Mouse (Mus musculus): ENCODE measurements at regions not wholly inside any gene's neighbourhood (a gene's known extent, or its start where the extent isn't known, plus 50 kb on each side); places are given as distances from the start of the nearest gene placed in this dataset.

GRCm38 (mm10) chr12:106191771-106192170, 181.7 kb downstream of the Vrk1 start:
- no peak for DNase-seq

DNA sequence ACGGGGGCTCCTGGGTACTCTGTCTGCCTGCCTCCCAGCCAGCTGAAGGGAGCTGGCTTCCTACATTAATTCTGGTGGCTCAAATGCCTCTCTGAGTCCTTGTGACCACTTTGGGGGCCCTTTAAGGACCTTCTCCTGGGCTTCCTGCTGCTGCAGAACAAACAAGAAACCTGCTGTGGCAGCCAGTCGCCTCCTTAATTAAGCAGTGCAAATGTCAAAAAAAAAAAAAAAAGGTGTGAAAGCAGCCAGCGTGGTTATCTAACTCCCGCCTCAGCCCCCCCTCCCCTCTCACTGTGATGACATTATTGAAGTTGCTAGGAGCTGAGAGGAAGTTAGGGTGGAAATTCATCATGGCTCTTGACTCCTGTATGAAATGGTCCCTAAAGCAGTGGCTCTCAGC, 189.3 kb downstream of the Vrk1 start:
- DNase-seq = no peak

DNA sequence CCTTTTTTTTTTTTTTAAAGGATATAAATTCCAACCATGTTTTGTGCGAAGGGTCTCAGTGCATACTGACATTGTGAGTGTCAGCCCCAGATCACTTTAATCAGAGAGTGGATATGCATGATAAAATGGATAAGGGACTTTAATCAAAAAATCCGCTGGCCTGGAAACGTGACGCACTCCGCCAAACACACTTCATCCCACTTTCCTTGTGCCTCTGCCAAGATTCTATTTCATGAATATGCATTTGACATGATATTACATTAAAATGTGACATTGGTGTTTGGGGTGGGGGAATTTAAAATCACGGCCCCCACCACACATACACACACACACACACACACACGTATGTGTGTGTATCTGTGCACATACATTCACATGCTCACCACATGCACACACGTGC, 193.5 kb downstream of the Vrk1 start:
- no peak for DNase-seq

GRCm38 (mm10) chr12:106210959-106211358, 200.9 kb downstream of the Vrk1 start:
- no peak for DNase-seq

GRCm38 (mm10) chr12:106211488-106211887, 201.5 kb downstream of the Vrk1 start:
- DNase-seq = no peak

DNA sequence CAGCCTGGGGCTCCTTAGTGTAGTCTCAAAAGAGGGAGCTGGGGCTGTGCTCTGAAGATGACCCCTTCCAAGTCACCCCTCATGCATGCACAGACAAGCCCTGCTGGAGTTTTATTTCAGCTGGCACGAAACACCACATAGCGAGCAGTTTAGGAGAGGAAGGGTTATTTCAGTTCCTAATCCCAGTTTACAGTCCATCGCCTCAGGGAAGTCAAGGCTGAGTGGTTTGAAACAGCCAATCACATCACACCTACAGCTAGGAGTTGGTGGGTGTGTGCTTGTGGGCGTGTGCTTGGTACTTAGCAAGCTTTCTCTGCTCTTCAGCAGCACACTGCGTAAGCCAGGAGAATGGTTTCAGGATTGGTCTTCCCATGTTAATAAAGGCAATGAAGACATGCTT, 202.4 kb downstream of the Vrk1 start:
- DNase-seq = peak; percentile 10 to 20

DNA sequence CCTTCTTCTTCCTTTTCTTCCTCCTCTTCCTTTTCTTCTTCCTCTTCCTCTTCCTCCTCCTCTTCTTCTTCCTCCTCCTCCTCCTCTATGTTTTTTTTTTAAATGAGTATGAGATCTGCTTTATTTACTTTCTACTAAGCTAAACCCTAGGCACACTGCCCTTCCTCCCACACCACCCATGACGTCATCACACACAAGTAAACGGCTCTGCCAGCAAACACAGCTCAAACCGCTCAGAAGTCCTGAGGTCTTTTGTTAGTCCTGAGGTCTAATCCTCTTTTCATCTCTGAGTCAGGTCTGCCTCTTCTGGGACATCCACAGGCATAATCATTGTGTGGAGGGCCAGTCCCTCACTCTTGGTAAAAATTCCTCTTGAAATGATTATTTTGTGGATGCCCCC, 210.0 kb downstream of the Vrk1 start:
- no peak for DNase-seq

DNA sequence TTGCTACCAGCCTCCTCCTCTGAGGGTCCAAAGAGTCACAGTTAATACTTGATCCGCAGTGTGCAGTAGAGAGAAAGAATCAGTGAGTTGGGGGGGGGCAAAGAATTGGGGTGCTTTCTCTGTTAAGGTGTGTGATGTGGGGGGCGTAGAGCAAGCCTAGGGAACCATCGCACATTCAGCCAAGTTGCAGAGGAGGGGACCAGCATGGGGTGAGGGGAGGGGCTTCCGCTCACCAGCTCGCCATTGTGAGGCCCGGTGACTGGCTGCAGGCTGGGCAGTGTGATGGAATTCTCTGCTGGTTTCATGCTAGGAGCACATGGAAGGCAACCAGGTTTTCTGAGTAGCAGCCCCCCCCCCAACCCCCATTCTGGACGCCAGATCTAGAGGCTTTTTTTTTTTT, 216.2 kb downstream of the Vrk1 start:
- DNase-seq = no peak

- DNase-seq = no peak
Measured at GRCm38 (mm10) chr12:106226776-106227562, 216.9 kb downstream of the Vrk1 start.

DNA sequence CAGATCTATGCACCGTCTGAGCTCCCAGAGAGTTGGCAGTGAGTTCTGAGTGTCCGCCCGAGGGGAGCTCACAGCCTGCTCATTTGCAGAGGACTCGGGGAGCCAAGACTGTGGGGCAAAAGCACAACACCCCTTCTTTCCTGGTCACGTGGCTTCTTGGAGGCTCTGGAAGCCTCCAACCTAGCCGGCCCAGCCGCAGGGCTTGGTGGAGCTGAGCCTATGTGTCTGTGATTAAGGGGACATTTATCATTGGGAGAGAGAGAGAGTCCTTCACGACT, 217.5 kb downstream of the Vrk1 start:
- no peak for DNase-seq

DNA sequence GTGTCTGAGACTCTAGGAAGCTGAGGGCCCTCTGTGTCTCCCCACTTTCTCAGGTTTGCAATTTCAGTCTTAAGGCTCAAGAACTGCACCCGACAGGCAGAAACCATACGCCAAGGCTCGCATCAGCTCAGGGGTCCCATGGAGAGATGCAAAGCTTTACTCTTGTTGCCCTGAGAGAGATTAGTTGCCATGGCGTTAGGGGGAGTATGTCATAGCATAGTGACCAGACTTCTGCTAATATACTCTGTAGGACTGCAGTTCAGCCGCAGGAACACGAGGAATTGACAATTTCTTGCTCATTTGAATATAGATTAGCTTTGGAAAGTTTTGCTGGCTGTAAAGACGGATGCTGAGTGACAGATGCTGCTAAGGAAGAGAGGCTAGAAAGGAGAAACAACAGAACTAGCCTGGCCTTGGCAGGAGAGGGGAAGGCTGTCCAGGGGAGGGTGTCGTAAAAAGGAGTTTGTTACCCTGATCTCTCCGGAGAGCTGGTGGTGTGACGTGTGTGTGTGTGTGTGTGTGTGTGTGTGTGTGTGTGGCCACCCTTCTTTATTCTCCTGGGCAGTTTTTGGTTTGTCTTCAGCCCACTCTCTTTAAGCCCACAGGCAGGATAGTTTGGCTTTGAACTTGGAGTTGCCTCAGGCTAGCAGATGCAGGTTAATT, 235.3 kb downstream of the Vrk1 start:
- no peak for DNase-seq

DNA sequence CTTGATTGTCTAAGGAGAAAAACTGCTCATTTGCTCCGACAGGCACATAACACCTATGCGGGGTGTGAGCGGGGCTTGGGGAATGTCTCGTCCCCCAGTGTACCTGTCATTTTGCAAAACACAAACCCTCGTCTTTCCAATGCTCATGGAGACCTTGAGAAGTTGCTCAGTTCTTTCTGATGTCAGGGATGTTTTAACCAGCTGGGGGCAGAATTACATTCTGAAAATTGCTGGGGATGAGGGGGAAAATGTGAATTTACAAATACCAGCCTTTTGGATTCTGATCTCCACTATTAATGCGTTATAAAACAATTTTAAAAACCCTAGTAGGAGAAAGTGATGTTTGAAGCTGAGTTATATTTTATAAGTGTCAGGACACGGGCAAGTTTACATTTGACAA, 263.6 kb downstream of the Vrk1 start:
- DNase-seq = no peak

DNA sequence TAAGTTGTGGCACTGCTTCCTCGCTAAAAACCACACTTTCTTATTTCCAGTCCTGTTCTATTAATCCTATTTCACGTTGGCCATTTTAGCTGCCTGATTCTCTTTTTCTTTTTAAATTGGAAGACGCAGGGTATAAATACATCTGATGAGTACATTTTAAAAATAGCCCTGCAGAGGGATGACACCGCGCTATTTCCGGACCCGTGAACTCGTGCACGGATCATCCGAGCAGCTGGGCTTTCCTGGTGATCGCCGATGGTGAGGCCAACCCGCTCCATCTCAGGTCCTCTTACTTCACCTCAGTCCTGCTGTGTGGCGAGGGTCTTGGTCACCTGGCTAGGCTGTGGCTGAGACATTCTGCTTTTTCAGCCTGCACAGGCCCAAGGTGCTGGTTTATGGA, 267.9 kb downstream of the Vrk1 start:
- DNase-seq = no peak

GRCm38 (mm10) chr12:106282491-106283106, 272.6 kb downstream of the Vrk1 start:
- DNase-seq = no peak

- peak in 1 of 2 experiments; percentile 3 for DNase-seq
Measured at GRCm38 (mm10) chr12:106284814-106285213, 274.8 kb downstream of the Vrk1 start.

DNA sequence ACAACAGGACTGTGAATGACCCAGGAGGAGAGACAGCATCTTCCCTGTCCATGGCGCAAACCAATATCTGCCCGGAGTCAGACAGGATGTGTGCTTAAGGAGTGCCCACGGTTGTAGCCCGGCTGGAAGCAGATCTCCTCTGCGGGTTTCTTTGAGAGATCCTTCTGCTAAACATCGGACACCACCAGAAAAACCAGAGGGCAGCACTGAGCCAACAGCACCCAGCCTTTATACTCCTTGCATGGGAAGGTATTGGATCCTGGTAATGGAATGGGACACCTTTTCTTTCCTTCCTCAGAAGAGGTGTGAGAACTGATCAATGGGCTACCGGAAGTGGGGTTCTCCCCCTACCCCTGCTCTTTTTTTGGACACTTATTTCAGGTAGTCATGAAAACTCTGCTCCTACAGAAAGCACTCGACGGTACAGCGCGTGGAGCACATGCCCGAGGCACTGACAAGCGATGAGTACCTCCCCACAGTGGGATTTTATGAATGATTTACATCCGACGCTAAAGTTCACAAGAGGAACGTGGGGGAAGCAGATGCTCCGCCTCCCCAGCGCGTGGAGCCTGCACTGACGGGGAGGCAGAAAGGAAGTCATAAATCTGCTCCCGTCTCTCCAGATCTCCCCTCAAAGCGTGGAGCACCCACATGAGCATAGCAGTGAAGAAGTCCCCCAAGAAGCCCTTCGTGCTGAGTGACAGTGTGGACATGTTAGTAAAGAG, 278.9 kb downstream of the Vrk1 start:
- DNase-seq = peak; percentile 11 to 28

GRCm38 (mm10) chr12:106291476-106292046, 281.5 kb downstream of the Vrk1 start:
- no peak for DNase-seq

GRCm38 (mm10) chr12:106293117-106293516, 283.1 kb downstream of the Vrk1 start:
- peak in 1 of 2 experiments; percentile 26 for DNase-seq

DNA sequence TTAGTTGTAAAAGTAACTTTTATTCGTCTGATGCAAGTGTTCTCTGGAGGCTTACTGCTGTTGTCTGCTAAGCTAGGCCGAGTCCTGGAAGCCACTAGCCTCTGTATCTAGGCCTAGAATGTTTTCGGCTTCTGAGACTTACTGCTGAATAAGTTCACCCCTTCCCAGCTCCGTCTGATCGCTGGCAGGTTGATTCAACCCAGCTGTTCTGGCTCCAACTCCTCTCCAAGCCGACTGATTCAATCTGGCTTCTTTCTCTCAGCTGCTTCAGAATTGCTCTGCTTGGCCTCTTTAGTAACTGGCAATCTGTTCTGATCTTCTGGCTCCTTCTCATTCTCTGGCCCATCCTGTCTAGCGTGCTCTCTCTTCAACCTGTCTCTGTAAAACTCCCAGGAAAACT, 285.6 kb downstream of the Vrk1 start:
- no peak for DNase-seq

- no peak for DNase-seq
Measured at GRCm38 (mm10) chr12:106302617-106303016, 292.6 kb downstream of the Vrk1 start.

- no peak for DNase-seq
Measured at GRCm38 (mm10) chr12:106308291-106308955, 298.4 kb downstream of the Vrk1 start.

DNA sequence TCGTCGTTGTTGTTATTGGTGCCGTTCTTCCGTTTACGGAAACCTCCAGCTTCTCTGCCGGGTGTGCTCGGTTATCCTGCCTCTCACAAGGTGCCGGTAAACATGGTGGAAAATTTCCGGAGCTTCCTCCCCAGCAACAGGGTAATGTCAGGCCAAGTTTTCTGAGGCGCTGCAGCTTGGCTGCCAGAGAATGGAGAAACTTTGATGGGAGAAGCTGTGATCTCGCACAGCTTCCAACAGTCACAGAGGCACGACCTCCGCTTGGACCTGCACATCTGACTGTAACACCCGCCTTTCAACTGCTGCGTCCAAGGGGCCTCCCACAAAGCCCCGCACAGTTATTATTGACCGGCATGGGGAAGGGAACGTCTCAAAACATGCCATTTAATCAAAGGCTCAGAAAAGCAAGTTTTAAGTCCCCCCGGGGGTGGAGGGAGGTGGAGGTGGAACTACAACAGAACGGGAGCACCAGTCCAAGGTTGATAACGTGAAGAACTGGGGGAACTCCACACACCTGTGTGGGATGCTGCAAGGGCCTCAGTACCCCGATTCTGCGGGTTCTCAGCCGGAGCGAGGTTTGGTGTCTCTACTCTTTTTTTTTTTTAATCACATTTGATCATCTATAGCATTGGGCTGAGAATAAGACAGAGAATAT, 299.1 kb downstream of the Vrk1 start:
- DNase-seq = no peak

All from kidney, postnatal 36 days (tissue).